Mouse (Mus musculus) macrophage (primary cell): ENCODE results near the gene Tmem208. TPM values are rescaled to one million over a fixed set of nuclear protein-coding genes. Genes with fewer than 3 reads are reported as not detected.

Experiments used
- H3K27ac ChIP-seq: fragments of 350-480 bp; formaldehyde crosslinking; 2 replicates; pipeline ENCODE4 v1.9.0; 2021
- H3K36me3 ChIP-seq: fragments of 350-480 bp; formaldehyde crosslinking; 2 replicates; pipeline ENCODE4 v1.9.0; 2021; ENCODE audit errors: inconsistent target
- H3K4me3 ChIP-seq: fragments of 350-480 bp; formaldehyde crosslinking; 2 replicates; pipeline ENCODE4 v1.9.0; 2021; ENCODE audit errors: inconsistent target
- H3K79me2 ChIP-seq: fragments of 350-480 bp; formaldehyde crosslinking; 2 replicates; pipeline ENCODE4 v1.9.0; 2021; ENCODE audit errors: inconsistent target
- WGBS: methylation state at CpG from one replicate; pipeline ENCODE4 v1.1.7; 2026; ENCODE audit warnings: inconsistent platforms; ENCODE audit not compliant: missing documents; 5-methylcytosine and 5-hydroxymethylcytosine counted together
- polyA plus RNA-seq: library from polyadenylated mRNA; stranded (reverse); fragments of 250-400 nt; gene quantifications from 3 replicates; pipeline ENCODE4 v1.2.4, GENCODE M21; 2018; ENCODE audit warnings: inconsistent platforms

The Tmem208 gene
- polyA plus RNA-seq, 1 experiment from 2014 or later, result 19.5 TPM

DNA sequence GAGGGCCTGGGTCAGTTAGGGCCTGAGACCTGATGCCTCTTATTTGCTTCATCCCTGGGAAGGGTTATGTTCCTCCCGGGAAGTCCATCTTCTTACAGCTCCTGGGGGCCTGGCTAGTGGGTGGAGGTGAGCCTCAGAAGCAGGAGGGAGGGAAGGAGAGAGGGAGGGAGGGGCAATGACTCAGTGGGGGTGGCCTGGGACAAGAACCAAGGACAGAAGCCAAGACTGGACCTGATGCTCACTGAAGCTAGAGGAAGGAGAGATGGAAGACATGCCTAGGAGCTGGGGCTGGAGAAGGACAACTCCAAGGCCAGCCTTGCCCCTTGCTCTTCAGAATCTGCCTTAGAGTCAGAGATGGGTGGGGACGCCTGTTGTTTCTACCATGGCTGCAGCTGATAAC is 46.9 kb downstream of the Tmem208 start, which contains the start of gene Plekhg4:
Gene Plekhg4, plus strand, starts transcription at position 243 of the 400 bp plus-strand sequence.
- 90% methylated on average over 2 of the region's 2 CpGs for WGBS
- no peaks in the 10 kb centered on the region for H3K79me2 ChIP-seq
- no peak within 1 kb of the TSS for H3K27ac ChIP-seq
- H3K36me3 ChIP-seq, result no peaks in the 10 kb centered on the region
- H3K4me3 ChIP-seq, result no peak within 1 kb of the TSS

DNA sequence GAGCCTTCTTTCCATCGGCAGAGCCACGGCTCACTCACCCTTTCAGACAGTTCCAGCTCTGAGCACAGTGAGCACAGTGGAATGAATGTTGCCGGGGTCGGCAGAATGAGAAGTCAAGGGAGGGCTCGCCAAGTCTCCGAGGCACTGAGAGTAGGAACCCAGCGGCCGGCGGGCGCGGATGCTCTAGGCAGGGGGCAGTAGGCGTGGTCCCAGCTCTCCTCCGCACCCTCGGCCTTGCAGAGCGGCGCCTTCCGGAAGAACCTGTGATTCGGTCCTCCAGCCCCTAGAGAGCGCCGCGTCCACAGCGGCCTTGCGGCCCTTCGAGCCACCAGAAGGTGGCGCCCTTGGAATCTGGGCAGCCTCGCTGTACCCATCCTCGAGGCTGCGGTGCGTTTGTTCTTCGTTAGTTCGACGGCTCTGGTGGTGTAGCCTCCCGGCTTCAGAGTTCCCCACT is 48.4 kb downstream of the Tmem208 start:
- Histone ChIP-seq H3K27ac (no peak overlapping the region), H3K4me3 (no peak overlapping the region), H3K79me2 (no peaks in the 10 kb centered on the region), H3K36me3 (no peaks in the 10 kb centered on the region)
- 55% methylated on average over 24 of the region's 33 CpGs for WGBS

DNA sequence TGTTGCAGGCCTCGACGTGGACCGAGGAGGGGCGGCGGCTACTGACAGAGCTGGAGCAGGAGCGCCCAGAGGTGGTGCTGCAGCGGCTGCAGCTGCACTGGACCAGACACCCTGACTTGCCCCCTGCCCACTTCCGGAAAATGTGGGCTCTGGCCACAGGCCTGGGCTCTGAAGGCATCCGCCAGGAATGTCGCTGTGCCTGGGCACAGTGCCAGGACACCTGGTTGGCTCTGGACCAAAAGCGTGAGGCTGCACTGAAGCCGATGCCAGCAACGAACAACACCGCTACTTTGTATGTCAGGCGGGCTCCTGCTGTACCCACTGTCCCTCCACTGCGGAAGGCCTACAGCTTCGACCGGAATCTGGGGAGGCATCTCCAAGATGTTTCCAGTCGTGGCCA is 52.5 kb downstream of the Tmem208 start:
- Histone ChIP-seq H3K4me3 (no peak overlapping the region), H3K36me3 (no peaks in the 10 kb centered on the region), H3K79me2 (no peaks in the 10 kb centered on the region), H3K27ac (no peak overlapping the region)
- 71% methylated on average over 19 of the region's 19 CpGs for WGBS

DNA sequence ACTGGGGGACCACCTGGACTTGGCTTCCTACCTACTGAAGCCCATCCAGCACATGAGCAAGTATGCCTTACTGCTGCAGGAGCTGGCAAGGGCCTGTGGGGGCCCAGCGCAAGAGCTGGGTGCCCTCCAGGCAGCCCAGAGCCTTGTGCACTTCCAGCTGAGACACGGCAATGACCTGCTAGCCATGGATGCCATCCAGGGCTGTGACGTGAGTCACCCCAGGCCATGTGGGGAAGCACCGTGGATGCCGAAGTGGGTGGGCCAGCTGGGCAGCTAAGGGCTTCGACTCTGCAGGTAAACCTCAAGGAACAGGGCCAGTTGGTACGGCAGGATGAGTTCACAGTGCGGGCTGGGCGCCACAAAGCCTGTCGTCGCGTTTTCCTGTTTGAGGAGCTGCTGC is 54.2 kb downstream of the Tmem208 start:
- no peak overlapping the region for H3K4me3 ChIP-seq
- no peaks in the 10 kb centered on the region for H3K79me2 ChIP-seq
- 82% methylated on average over 11 of the region's 12 CpGs for WGBS
- no peak overlapping the region for H3K27ac ChIP-seq
- no peaks in the 10 kb centered on the region for H3K36me3 ChIP-seq

DNA sequence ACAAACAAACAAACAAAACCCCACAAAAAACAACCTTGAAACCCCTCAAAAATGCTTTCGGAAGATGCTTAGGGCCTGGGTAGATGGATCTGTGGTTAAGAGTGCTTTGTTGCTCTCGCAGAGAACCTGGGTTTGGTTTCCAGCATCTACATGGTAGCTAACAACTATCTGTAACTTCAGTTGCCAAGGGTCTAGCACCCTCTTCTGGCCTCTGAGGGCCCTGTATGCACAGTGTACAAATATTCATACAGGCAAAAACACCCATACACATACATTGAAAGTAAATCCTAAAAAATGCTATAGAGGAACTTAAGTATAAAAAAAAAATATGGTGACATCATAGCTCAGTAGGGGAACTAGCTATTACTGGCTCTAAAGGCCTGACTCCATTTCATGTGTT is 57.9 kb downstream of the Tmem208 start:
- 93% methylated on average over 2 of the region's 2 CpGs for WGBS
- H3K27ac ChIP-seq, result no peak overlapping the region
- H3K36me3 ChIP-seq, result no peaks in the 10 kb centered on the region
- H3K4me3 ChIP-seq, result no peak overlapping the region
- H3K79me2 ChIP-seq, result no peaks in the 10 kb centered on the region

Other genes starting within 250 kb of the Tmem208 start
- not detected in 3 replicates for gene Ces3b, start 242.6 kb upstream of the Tmem208 start, polyA plus RNA-seq
- gene Ces4a, start 194.6 kb upstream of the Tmem208 start, polyA plus RNA-seq, result not detected in 3 replicates
- 59.1 to 125 TPM (median 65.1 TPM) in 3 replicates for gene Cbfb, start 155.7 kb upstream of the Tmem208 start, polyA plus RNA-seq
- gene D230025D16Rik, start 101.2 kb upstream of the Tmem208 start, polyA plus RNA-seq, result 15.2 to 26.7 TPM (median 16.3 TPM) in 3 replicates
- 1.8 to 2.8 TPM (median 2.4 TPM) in 3 replicates for gene B3gnt9, start 71.2 kb upstream of the Tmem208 start, polyA plus RNA-seq
- gene Tradd, start 61.7 kb upstream of the Tmem208 start, polyA plus RNA-seq, result 8.4 to 20.0 TPM (median 19.9 TPM) in 3 replicates
- 2.1 to 7.5 TPM (median 3.9 TPM) in 3 replicates for gene Fbxl8, start 61.7 kb upstream of the Tmem208 start, polyA plus RNA-seq
- 2.9 to 8.0 TPM (median 3.4 TPM) in 3 replicates for gene Hsf4, start 56.6 kb upstream of the Tmem208 start, polyA plus RNA-seq
- 0.16 to 0.77 TPM (median 0.73 TPM) in 3 replicates for gene Nol3, start 50.2 kb upstream of the Tmem208 start, polyA plus RNA-seq
- 0.79 to 3.9 TPM (median 1.5 TPM) in 3 replicates for gene 4931428F04Rik, start 36.5 kb upstream of the Tmem208 start, polyA plus RNA-seq
- gene Exoc3l, start 30.3 kb upstream of the Tmem208 start, polyA plus RNA-seq, result 0.19 to 0.32 TPM in 2 of 3 replicates, not detected in the other
- 30.2 to 47.0 TPM (median 34.1 TPM) in 3 replicates for gene E2f4, start 28.7 kb upstream of the Tmem208 start, polyA plus RNA-seq
- gene Elmo3, start 20.8 kb upstream of the Tmem208 start, polyA plus RNA-seq, result 0.29 to 0.43 TPM (median 0.33 TPM) in 3 replicates
- 0.63 to 1.4 TPM (median 0.77 TPM) in 3 replicates for gene Lrrc29, start 76 bp upstream of the Tmem208 start, polyA plus RNA-seq
- gene Fhod1, start 21.6 kb downstream of the Tmem208 start, polyA plus RNA-seq, result 5.6 to 17.0 TPM (median 9.8 TPM) in 3 replicates
- gene Slc9a5, start 22.5 kb downstream of the Tmem208 start, polyA plus RNA-seq, result 0.36 to 0.94 TPM (median 0.36 TPM) in 3 replicates
- gene Plekhg4, start 46.9 kb downstream of the Tmem208 start, polyA plus RNA-seq, result not detected in 3 replicates
- gene Kctd19, start 87.1 kb downstream of the Tmem208 start, polyA plus RNA-seq, result not detected in 3 replicates
- gene Lrrc36, start 87.2 kb downstream of the Tmem208 start, polyA plus RNA-seq, result 0.13 TPM in 1 of 3 replicates, not detected in the others
- 0.20 to 1.0 TPM (median 0.49 TPM) in 3 replicates for gene Tppp3, start 145.2 kb downstream of the Tmem208 start, polyA plus RNA-seq
- 6.8 to 10.0 TPM (median 7.3 TPM) in 3 replicates for gene Zdhhc1, start 170.5 kb downstream of the Tmem208 start, polyA plus RNA-seq
- not detected in 3 replicates for gene Hsd11b2, start 192.4 kb downstream of the Tmem208 start, polyA plus RNA-seq
- gene Atp6v0d1, start 239.7 kb downstream of the Tmem208 start, polyA plus RNA-seq, result 238 to 301 TPM (median 263 TPM) in 3 replicates